Mouse (Mus musculus) E14TG2a.4 (cell line): ENCODE results near the gene Frat1.

Source experiments
- H3K27me3 ChIP-seq: 2 replicates; pipeline ENCODE4 v1.6.1; 2014; ENCODE audit warnings: low read length, control low read depth; ENCODE audit not compliant: insufficient read depth
- H3K36me3 ChIP-seq: 2 replicates; pipeline ENCODE4 v1.6.1; 2014; ENCODE audit warnings: low read length, control low read depth; ENCODE audit not compliant: insufficient read depth
- H3K4me1 ChIP-seq: replicated peaks from 2 replicates; pipeline ENCODE4 v1.6.1; 2014; ENCODE audit warnings: low read depth, low read length, control low read depth
- H3K4me3 ChIP-seq: replicated peaks from 2 replicates; pipeline ENCODE4 v1.5.1; 2014; ENCODE audit warnings: mild to moderate bottlenecking, low read length
- H3K9me3 ChIP-seq: 2 replicates; pipeline ENCODE4 v1.6.1; 2014; ENCODE audit warnings: low read length, control low read depth
- CTCF ChIP-seq: conservative IDR thresholded peaks from 2 replicates; pipeline ENCODE4 v1.5.1; 2014; ENCODE audit warnings: low read length
- NANOG ChIP-seq: IDR thresholded peaks from 2 replicates; pipeline ENCODE4 v1.6.1; 2014; ENCODE audit warnings: borderline replicate concordance, low read length, mixed read lengths
- POU5F1 ChIP-seq: IDR thresholded peaks from 2 replicates; pipeline ENCODE4 v1.6.1; 2014; ENCODE audit warnings: low read length, borderline replicate concordance

The Frat1 gene

DNA sequence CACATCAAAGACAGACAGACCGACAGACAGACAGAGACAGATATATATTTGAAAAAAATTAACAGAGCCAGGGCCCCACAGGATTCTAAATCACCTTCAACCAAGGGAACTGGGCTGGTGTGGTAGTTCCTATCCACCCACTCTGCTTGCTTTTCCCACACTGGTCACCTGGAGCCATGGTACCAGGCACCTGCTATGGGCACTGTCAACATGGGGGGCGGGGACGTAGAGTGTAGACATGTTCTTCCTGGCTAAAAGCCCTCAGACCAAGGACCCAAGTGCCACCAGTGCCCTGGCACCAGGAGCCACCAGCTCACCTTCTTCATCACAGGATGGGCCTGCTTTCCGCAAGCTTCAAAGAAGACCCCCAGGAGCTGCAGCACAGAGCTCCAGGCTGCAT lies 52.1 kb downstream of the Frat1 start:
- no peaks in the 10 kb centered on the region for H3K27me3 ChIP-seq

More for the DNA sequence above, 52.1 kb downstream of the Frat1 start:
- H3K9me3 ChIP-seq = no peaks in the 10 kb centered on the region
- H3K4me1 ChIP-seq = peaks cover 27% of the 10 kb centered on the region
- H3K36me3 ChIP-seq = peaks cover 98% of the 10 kb centered on the region
- no peak overlapping the region for H3K4me3 ChIP-seq
- no peak for TF ChIP-seq CTCF
- no peak for TF ChIP-seq NANOG
- TF ChIP-seq POU5F1 = no peak
